Mouse (Mus musculus) spleen, postnatal 0 days (tissue): ENCODE measurements around the gene Sugt1. TPM values are rescaled to one million over a fixed set of nuclear protein-coding genes. Genes with fewer than 3 reads are reported as not detected.

ENCODE experiments used
- polyA plus RNA-seq: library from polyadenylated mRNA; unstranded; fragments of >200 nt; fragmentation: Nextera tagmentation; extraction: Ambion mirVana; gene quantifications from 2 replicates; pipeline ENCODE4 v1.2.1, GENCODE M21; 2015

Sugt1 gene
- polyA plus RNA-seq, result 54.4 and 56.6 TPM in 2 replicates

DNA sequence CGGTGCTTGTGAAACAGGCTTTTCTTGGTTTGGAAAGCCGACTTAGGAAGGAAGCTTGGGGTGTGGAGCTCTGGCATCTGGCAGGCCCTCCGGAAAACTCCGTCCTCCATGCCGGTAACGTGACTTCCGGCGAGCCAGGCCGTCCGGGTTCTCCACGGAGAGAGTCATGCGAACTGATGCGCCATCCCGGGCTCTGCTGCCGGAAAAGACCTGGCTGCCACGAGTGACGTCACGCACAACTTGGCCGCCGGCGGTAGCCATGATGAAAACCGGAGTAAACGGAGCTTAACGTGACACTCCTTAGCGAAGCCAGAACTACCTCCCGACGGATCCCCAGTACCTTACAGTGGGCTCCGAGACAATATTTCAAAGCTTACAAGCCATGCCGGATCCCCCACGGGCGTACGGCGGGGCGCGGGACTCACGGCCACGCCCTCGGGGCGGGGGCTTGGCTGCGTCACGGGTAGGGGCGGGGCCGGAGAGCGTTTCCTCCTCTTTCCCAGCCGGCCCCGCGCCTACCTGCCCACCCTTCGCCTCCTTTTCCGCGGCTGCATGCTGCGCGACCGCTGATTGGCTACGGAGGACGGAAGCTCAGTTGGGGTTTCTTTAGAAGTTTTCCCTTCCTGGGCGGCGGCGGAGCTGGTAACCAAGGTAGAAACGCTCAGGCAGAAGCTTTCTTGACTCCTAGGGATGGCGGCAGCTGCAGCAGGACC, at the start of gene Sugt1:
Gene Sugt1, plus strand, starts transcription at position 553 of the 713 bp plus-strand sequence.

DNA sequence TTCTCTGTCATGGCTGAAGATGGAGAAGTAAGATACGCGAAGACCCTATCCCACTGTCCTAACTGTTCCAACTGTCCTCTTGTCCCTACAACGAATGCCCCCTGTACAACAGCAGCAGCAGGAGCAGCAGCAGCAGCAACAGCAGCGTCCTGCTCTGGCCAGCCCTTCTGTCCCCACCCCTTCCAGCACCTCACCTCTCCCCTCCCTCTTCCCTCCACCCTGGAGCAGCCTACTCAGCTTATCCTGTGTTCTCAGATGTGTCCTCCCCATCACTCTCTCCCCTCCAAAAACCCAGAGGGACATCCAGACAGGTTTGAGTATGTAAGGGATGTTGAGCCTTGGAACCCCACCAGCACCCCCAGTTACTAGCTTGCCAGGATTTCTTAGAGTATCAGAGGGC, 74.5 kb downstream of the Sugt1 start, which contains the start of gene Cnmd:
Gene Cnmd, minus strand, starts transcription at position 170 of the 400 bp plus-strand sequence.

Other genes starting within 250 kb of the Sugt1 start
- gene Naa16, start 196.9 kb upstream of the Sugt1 start, polyA plus RNA-seq, result 36.6 and 39.9 TPM in 2 replicates
- gene Mtrf1, start 189.9 kb upstream of the Sugt1 start, polyA plus RNA-seq, result 6.0 and 6.2 TPM in 2 replicates
- gene Kbtbd7, start 161.2 kb upstream of the Sugt1 start, polyA plus RNA-seq, result 4.3 and 4.5 TPM in 2 replicates
- 3.6 and 4.8 TPM in 2 replicates for gene Kbtbd6, start 135.9 kb upstream of the Sugt1 start, polyA plus RNA-seq
- 20.6 and 24.2 TPM in 2 replicates for gene Elf1, start 106.5 kb upstream of the Sugt1 start, polyA plus RNA-seq
- 24.5 and 27.2 TPM in 2 replicates for gene Wbp4, start 106.2 kb upstream of the Sugt1 start, polyA plus RNA-seq
- not detected in 2 replicates for gene Cnmd, start 74.5 kb downstream of the Sugt1 start, polyA plus RNA-seq
- 0.35 and 0.40 TPM in 2 replicates for gene Pcdh8, start 183.6 kb downstream of the Sugt1 start, polyA plus RNA-seq